ENCODE assay signal across 8 mouse cellular contexts in genomic region chr16:36828820-36829219, GRCm38 (mm10). TPM values are rescaled to one million over a fixed set of nuclear protein-coding genes. Genes with fewer than 3 reads are reported as not detected.
DNase-seq lines count a peak whose midpoint lies in the region; ATAC-seq lines count a peak whose summit lies in the region.

No protein-coding gene starts in this region.

- no peaks in the 10 kb centered on the region for H3K9me3 ChIP-seq in heart, embryonic 11.5 days (replicated peaks; ENCODE audit: control insufficient read depth, low read length)
- H3K9me3 ChIP-seq in forebrain, embryonic 10.5 days = no peaks in the 10 kb centered on the region
- no peaks in the 10 kb centered on the region for H3K9me3 ChIP-seq in limb, embryonic 15.5 days

- no peaks in the 10 kb centered on the region for H3K36me3 ChIP-seq in heart, embryonic 11.5 days (ENCODE audit: control insufficient read depth, insufficient read depth, low read length)
- peaks cover 28% of the 10 kb centered on the region for H3K36me3 ChIP-seq in forebrain, embryonic 10.5 days (replicated peaks)
- no peaks in the 10 kb centered on the region for H3K36me3 ChIP-seq in limb, embryonic 15.5 days

- peak overlapping the region; percentile 88 for H3K9ac ChIP-seq in heart, embryonic 11.5 days (ENCODE audit: low read depth, low read length)
- H3K9ac ChIP-seq in limb, embryonic 15.5 days = peak overlapping the region; percentile 83

- ATAC-seq in heart, embryonic 11.5 days (replicated peaks; ENCODE audit: insufficient number of reproducible peaks, low FRiP score, low TSS enrichment) = no peak
- no peak for ATAC-seq in limb, embryonic 15.5 days (ENCODE audit: insufficient number of reproducible peaks, low FRiP score, low TSS enrichment, low read depth)
- no peak for ATAC-seq in erythroid progenitor cell, adult 5-6 weeks (replicated peaks; ENCODE audit: low FRiP score, poor library complexity, severe bottlenecking)

- WGBS in heart, embryonic 11.5 days (ENCODE audit: insufficient replicate concordance) = 6% methylated on average over 11 of the region's 11 CpGs
- 8% methylated on average over 11 of the region's 11 CpGs for WGBS in forebrain, embryonic 10.5 days
- 6% methylated on average over 11 of the region's 11 CpGs for WGBS in limb, embryonic 15.5 days

- DNase-seq in heart, postnatal 14 days = no peak
- peak; percentile 13 for DNase-seq in ES-CJ7 (ENCODE audit: low read depth, low spot score)
- DNase-seq in forebrain, embryonic 10.5 days (ENCODE audit: extremely low spot score, low spot score) = no peak
- no peak for DNase-seq in B cell, adult 2 months
- no peak for DNase-seq in right cerebral cortex, postnatal 14 days

- peaks cover 5% of the 10 kb centered on the region; the same call in 1 of the 2 replicates for H3K27me3 ChIP-seq in heart, embryonic 11.5 days (ENCODE audit: control insufficient read depth, insufficient read depth, low read length)
- H3K27me3 ChIP-seq in forebrain, embryonic 10.5 days (ENCODE audit: poor library complexity, severe bottlenecking) = peaks cover 15% of the 10 kb centered on the region
- H3K27me3 ChIP-seq in limb, embryonic 15.5 days = peaks cover 3% of the 10 kb centered on the region; the same call in 1 of the 2 replicates

- intact Hi-C loops in heart, postnatal 14 days (cut with DNase I) = loop anchor here (10.0 kb wide), 1 partner anchor 754 kb away; the partner anchor contains the start of genes Ccdc58 and Fam162a

- H3K4me1 ChIP-seq in heart, embryonic 11.5 days (ENCODE audit: control insufficient read depth, insufficient read depth, low read length) = no peaks in the 10 kb centered on the region
- peaks cover 19% of the 10 kb centered on the region for H3K4me1 ChIP-seq in forebrain, embryonic 10.5 days
- H3K4me1 ChIP-seq in limb, embryonic 15.5 days = peaks cover 10% of the 10 kb centered on the region

- H3K4me2 ChIP-seq in heart, embryonic 11.5 days = peak overlapping the region; percentile 93
- H3K4me2 ChIP-seq in limb, embryonic 15.5 days = peak overlapping the region; percentile 87

- H3K4me3 ChIP-seq in heart, embryonic 11.5 days (ENCODE audit: low read depth, low read length) = peak overlapping the region; percentile 70
- peak overlapping the region; percentile 90 for H3K4me3 ChIP-seq in forebrain, embryonic 10.5 days
- peak overlapping the region; percentile 64 for H3K4me3 ChIP-seq in limb, embryonic 15.5 days

- peak overlapping the region; percentile 10; the same call in 1 of the 2 replicates for H3K27ac ChIP-seq in heart, embryonic 11.5 days (ENCODE audit: low read depth, low read length)
- H3K27ac ChIP-seq in forebrain, embryonic 10.5 days = peak overlapping the region; percentile 93
- H3K27ac ChIP-seq in limb, embryonic 15.5 days = peak overlapping the region; percentile 19; the same call in 1 of the 2 replicates

RNA-seq across cellular contexts. Expression of gene Iqcb1, which starts 0.6 kb away (rescaled TPM):
- 38.5 and 40.1 TPM in 2 replicates for polyA plus RNA-seq in heart, embryonic 11.5 days (2014; fragmentation: Nextera tagmentation; extraction: Ambion mirVana)
- total RNA-seq in heart, postnatal 14 days (2021) = 10 to 100 TPM; 11.6 to 11.9 TPM
- polyA plus RNA-seq in forebrain, embryonic 10.5 days (2016; fragmentation: Nextera tagmentation; extraction: Ambion mirVana) = 64.6 and 67.8 TPM in 2 replicates
- polyA plus RNA-seq in limb, embryonic 15.5 days (2015; fragmentation: Nextera tagmentation; extraction: Ambion mirVana) = 32.6 and 36.1 TPM in 2 replicates
- 17.3 TPM in 1 of 2 replicates, not detected in the other for total RNA-seq in erythroid progenitor cell, adult 5-6 weeks (2015; ENCODE audit: low replicate concordance)
- total RNA-seq in erythroid progenitor cell, adult 5-6 weeks (2017; ENCODE audit: low replicate concordance) = 4.5 and 34.8 TPM in 2 replicates

RNA-seq across cellular contexts. Expression of gene Slc15a2, which starts 44.1 kb away (rescaled TPM):
- 1.0 and 1.1 TPM in 2 replicates for polyA plus RNA-seq in heart, embryonic 11.5 days (2014; fragmentation: Nextera tagmentation; extraction: Ambion mirVana)
- 1 to 10 TPM; 3.6 to 4.0 TPM for total RNA-seq in heart, postnatal 14 days (2021)
- 1.8 and 3.1 TPM in 2 replicates for polyA plus RNA-seq in forebrain, embryonic 10.5 days (2016; fragmentation: Nextera tagmentation; extraction: Ambion mirVana)
- 3.4 and 4.9 TPM in 2 replicates for polyA plus RNA-seq in limb, embryonic 15.5 days (2015; fragmentation: Nextera tagmentation; extraction: Ambion mirVana)
- total RNA-seq in erythroid progenitor cell, adult 5-6 weeks (2015; ENCODE audit: low replicate concordance) = 19.3 and 21.6 TPM in 2 replicates
- total RNA-seq in erythroid progenitor cell, adult 5-6 weeks (2017; ENCODE audit: low replicate concordance) = 19.1 and 41.9 TPM in 2 replicates

RNA-seq across cellular contexts. Expression of gene Eaf2, which starts 46.0 kb away (rescaled TPM):
- polyA plus RNA-seq in heart, embryonic 11.5 days (2014; fragmentation: Nextera tagmentation; extraction: Ambion mirVana) = 0.37 and 0.80 TPM in 2 replicates
- under 1 TPM; 0.60 to 0.71 TPM for total RNA-seq in heart, postnatal 14 days (2021)
- 1.7 and 1.8 TPM in 2 replicates for polyA plus RNA-seq in forebrain, embryonic 10.5 days (2016; fragmentation: Nextera tagmentation; extraction: Ambion mirVana)
- 9.8 and 10.7 TPM in 2 replicates for polyA plus RNA-seq in limb, embryonic 15.5 days (2015; fragmentation: Nextera tagmentation; extraction: Ambion mirVana)
- total RNA-seq in erythroid progenitor cell, adult 5-6 weeks (2015; ENCODE audit: low replicate concordance) = 11.9 TPM in 1 of 2 replicates, not detected in the other
- total RNA-seq in erythroid progenitor cell, adult 5-6 weeks (2017; ENCODE audit: low replicate concordance) = 0.77 TPM in 1 of 2 replicates, not detected in the other

RNA-seq across cellular contexts. Expression of gene Golgb1, which starts 46.1 kb away (rescaled TPM):
- polyA plus RNA-seq in heart, embryonic 11.5 days (2014; fragmentation: Nextera tagmentation; extraction: Ambion mirVana) = 54.8 and 70.1 TPM in 2 replicates
- 10 to 100 TPM; 36.0 to 41.0 TPM for total RNA-seq in heart, postnatal 14 days (2021)
- 71.8 and 76.2 TPM in 2 replicates for polyA plus RNA-seq in forebrain, embryonic 10.5 days (2016; fragmentation: Nextera tagmentation; extraction: Ambion mirVana)
- 116 and 127 TPM in 2 replicates for polyA plus RNA-seq in limb, embryonic 15.5 days (2015; fragmentation: Nextera tagmentation; extraction: Ambion mirVana)
- total RNA-seq in erythroid progenitor cell, adult 5-6 weeks (2015; ENCODE audit: low replicate concordance) = 17.6 and 22.3 TPM in 2 replicates
- 56.7 and 82.3 TPM in 2 replicates for total RNA-seq in erythroid progenitor cell, adult 5-6 weeks (2017; ENCODE audit: low replicate concordance)

Comparison
In these comparisons a context has a peak if more than half of its experiments do, and no peak if none do; other contexts are left out.
1. H3K27ac ChIP-seq: peak in every context shown above with its lines; median percentile 93 in forebrain, embryonic 10.5 days; 19 in limb, embryonic 15.5 days; 10 in heart, embryonic 11.5 days.